Mouse (Mus musculus) heart, embryonic 12.5 days (tissue): ENCODE measurements around the gene Lrmda. TPM values are rescaled to one million over a fixed set of nuclear protein-coding genes. Genes with fewer than 3 reads are reported as not detected.

ENCODE experiments used
- ATAC-seq: fragments of 200-750 bp; cut with Nextera tagmentation; 2 replicates; pipeline ENCODE4 v1.8.0; 2017; ENCODE audit warnings: moderate TSS enrichment, moderate library complexity; ENCODE audit not compliant: insufficient number of reproducible peaks, low FRiP score
- H3K27ac ChIP-seq: fragments of 300-500 bp; sonication (generic); 2 replicates; pipeline ENCODE4 v1.5.1; 2016; ENCODE audit warnings: mild to moderate bottlenecking, moderate library complexity; ENCODE audit not compliant: poor library complexity, severe bottlenecking
- H3K27me3 ChIP-seq: fragments of 300-500 bp; sonication (generic); replicated peaks from 2 replicates; pipeline ENCODE4 v1.6.1; 2016; ENCODE audit warnings: mild to moderate bottlenecking, moderate library complexity
- H3K36me3 ChIP-seq: fragments of 300-500 bp; sonication (generic); 2 replicates; pipeline ENCODE4 v1.6.1; 2016; ENCODE audit warnings: mild to moderate bottlenecking, moderate library complexity
- H3K4me1 ChIP-seq: fragments of 300-500 bp; sonication (generic); replicated peaks from 2 replicates; pipeline ENCODE4 v1.6.1; 2016; ENCODE audit warnings: mild to moderate bottlenecking
- H3K4me2 ChIP-seq: fragments of 300-500 bp; sonication (generic); 2 replicates; pipeline ENCODE4 v1.6.1; 2016; ENCODE audit warnings: mild to moderate bottlenecking, moderate library complexity
- H3K4me3 ChIP-seq: fragments of 300-500 bp; sonication (generic); 2 replicates; pipeline ENCODE4 v1.5.1; 2016; ENCODE audit warnings: mild to moderate bottlenecking
- H3K9ac ChIP-seq: fragments of 300-500 bp; sonication (generic); 2 replicates; pipeline ENCODE4 v1.6.1; 2016; ENCODE audit warnings: mild to moderate bottlenecking, moderate library complexity
- H3K9me3 ChIP-seq: fragments of 300-500 bp; sonication (generic); replicated peaks from 2 replicates; pipeline ENCODE4 v1.6.1; 2016; ENCODE audit warnings: mild to moderate bottlenecking, moderate library complexity
- WGBS: fragments of 180-500 bp; shearing (Covaris S2); methylation state at CpG from one replicate; pipeline ENCODE4 v1.1.7; 2016; 5-methylcytosine and 5-hydroxymethylcytosine counted together
- polyA plus RNA-seq: library from polyadenylated mRNA; unstranded; fragments of >200 nt; fragmentation: Nextera tagmentation; extraction: Ambion mirVana; gene quantifications from 2 replicates; pipeline ENCODE4 v1.2.1, GENCODE M21; 2016

Lrmda gene
- polyA plus RNA-seq, 1 experiment from 2014 or later, result 1.0 TPM

DNA sequence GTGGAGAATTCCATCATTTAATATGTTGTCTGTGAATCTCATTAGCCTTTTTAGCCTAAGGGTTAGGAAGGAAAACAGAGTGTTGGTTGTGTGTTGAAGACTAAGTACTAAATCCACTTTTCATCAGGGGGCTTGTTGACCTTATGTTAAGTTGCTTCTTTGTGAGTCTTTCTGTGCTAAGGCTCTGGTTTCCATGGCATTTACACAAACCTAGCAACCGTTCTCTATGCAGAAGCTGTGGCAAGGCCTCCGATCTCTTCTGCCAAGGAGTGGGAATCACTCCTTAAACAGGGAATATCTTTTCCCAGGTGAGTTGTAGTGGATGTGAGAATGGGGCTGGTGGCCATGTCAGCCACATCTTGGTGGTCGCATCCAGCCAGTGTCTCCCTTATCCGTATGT is 432.1 kb downstream of the Lrmda start:
- no peak overlapping the region for H3K4me2 ChIP-seq
- no peaks in the 10 kb centered on the region for H3K4me1 ChIP-seq
- H3K36me3 ChIP-seq, result no peaks in the 10 kb centered on the region
- no peaks in the 10 kb centered on the region for H3K9me3 ChIP-seq
- 84% methylated on average over 4 of the region's 4 CpGs for WGBS
- H3K4me3 ChIP-seq, result no peak overlapping the region
- H3K9ac ChIP-seq, result no peak overlapping the region
- H3K27me3 ChIP-seq, result peaks cover 13% of the 10 kb centered on the region; the same call in 1 of the 2 replicates
- H3K27ac ChIP-seq, result no peak overlapping the region
- no peak for ATAC-seq

DNA sequence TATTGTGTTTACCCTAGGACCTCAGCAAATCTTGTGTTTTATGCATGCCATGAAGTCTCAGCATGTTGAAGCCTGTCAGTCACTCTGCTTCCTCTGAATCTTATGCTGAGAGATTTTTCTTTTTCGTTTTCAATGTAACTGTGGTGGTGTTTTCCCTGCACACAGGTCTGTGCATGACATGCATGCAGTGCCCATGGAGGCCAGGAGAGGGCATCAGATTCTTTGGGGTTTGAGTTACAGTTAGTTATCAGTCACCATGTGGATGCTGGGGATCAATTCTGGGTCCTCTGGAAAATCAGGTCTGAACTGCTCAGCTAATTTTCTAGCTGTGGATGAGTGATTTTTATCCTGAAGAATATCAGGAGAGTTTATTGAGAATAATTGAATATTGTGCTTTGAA is 444.8 kb downstream of the Lrmda start:
- no peaks in the 10 kb centered on the region for H3K9me3 ChIP-seq
- no peaks in the 10 kb centered on the region for H3K36me3 ChIP-seq
- H3K9ac ChIP-seq, result no peak overlapping the region
- ATAC-seq, result no peak
- no peak overlapping the region for H3K4me2 ChIP-seq
- H3K27me3 ChIP-seq, result peaks cover 12% of the 10 kb centered on the region; the same call in 1 of the 2 replicates
- no peak overlapping the region for H3K4me3 ChIP-seq
- WGBS, result 71% methylated on average over 1 of the region's 1 CpGs
- H3K27ac ChIP-seq, result no peak overlapping the region
- H3K4me1 ChIP-seq, result no peaks in the 10 kb centered on the region

DNA sequence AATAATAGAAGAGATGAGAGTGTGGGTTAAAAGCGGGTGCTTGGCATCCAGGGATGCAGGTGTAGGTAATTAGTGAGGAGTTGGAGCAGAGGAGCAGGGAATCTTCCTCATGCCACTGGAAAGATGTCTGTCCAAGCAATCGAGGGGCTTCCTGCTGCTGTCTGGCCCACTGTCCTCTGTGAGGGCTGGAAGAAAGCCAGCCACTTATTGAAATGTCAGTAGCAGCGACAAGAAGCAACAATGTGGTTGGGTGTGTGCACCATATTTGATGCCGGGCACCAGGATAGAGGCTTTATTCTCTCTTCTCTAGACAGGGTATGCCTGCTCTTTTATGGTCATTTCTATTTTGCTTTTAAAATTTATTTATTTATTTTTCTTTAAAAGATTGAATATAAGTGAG is 451.5 kb downstream of the Lrmda start:
- no peak overlapping the region for H3K27ac ChIP-seq
- H3K9me3 ChIP-seq, result no peaks in the 10 kb centered on the region
- no peak overlapping the region for H3K4me2 ChIP-seq
- H3K27me3 ChIP-seq, result no peaks in the 10 kb centered on the region
- H3K9ac ChIP-seq, result no peak overlapping the region
- H3K4me3 ChIP-seq, result no peak overlapping the region
- WGBS, result 75% methylated on average over 4 of the region's 4 CpGs
- ATAC-seq, result no peak
- H3K36me3 ChIP-seq, result no peaks in the 10 kb centered on the region
- no peaks in the 10 kb centered on the region for H3K4me1 ChIP-seq

DNA sequence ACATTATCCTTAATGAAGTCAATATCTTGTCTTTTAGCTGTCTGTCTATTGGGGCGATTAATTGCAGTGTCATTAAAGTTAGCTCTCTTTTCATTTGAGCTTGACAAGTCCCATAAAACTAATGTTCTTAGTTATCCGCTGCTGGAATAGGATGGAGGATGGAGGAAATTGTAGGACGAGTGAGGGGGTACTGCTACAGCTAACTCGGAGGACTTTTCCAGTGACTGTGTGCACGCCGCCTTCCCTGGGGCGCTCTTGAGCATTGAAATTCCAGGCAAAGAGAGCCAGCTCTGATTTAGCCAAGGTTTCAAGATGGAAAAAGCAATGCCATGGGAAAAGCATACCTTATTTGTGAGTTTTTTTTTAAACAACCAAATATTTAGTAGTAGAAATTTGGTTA is 453.9 kb downstream of the Lrmda start:
- no peaks in the 10 kb centered on the region for H3K4me1 ChIP-seq
- H3K27me3 ChIP-seq, result no peaks in the 10 kb centered on the region
- no peak overlapping the region for H3K27ac ChIP-seq
- no peak for ATAC-seq
- H3K9ac ChIP-seq, result no peak overlapping the region
- 68% methylated on average over 7 of the region's 7 CpGs for WGBS
- no peaks in the 10 kb centered on the region for H3K36me3 ChIP-seq
- H3K9me3 ChIP-seq, result no peaks in the 10 kb centered on the region
- H3K4me3 ChIP-seq, result no peak overlapping the region
- H3K4me2 ChIP-seq, result no peak overlapping the region

DNA sequence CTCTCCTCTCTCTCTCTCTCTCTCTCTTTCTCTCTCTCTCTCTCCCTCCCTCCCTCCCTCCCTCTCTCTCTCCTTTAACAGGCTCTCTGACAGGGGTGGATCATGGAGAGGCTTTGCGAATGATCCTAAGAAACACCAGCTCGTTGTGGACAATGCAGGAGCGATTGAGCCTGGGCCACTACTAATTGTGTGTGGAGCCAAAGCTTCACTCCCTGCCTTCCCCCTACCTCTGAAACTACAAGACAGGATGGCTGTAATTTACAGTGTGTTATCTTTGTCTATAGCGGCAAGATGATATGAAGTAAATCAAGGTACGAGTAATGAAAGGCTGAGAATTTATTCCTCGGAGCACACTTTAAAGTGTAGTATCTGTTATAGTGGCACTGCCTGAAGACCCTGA is 454.5 kb downstream of the Lrmda start:
- H3K9me3 ChIP-seq, result no peaks in the 10 kb centered on the region
- no peak overlapping the region for H3K4me3 ChIP-seq
- H3K27ac ChIP-seq, result no peak overlapping the region
- no peaks in the 10 kb centered on the region for H3K4me1 ChIP-seq
- no peak overlapping the region for H3K9ac ChIP-seq
- no peak overlapping the region for H3K4me2 ChIP-seq
- no peak for ATAC-seq
- H3K27me3 ChIP-seq, result no peaks in the 10 kb centered on the region
- WGBS, result 70% methylated on average over 6 of the region's 6 CpGs
- H3K36me3 ChIP-seq, result no peaks in the 10 kb centered on the region

DNA sequence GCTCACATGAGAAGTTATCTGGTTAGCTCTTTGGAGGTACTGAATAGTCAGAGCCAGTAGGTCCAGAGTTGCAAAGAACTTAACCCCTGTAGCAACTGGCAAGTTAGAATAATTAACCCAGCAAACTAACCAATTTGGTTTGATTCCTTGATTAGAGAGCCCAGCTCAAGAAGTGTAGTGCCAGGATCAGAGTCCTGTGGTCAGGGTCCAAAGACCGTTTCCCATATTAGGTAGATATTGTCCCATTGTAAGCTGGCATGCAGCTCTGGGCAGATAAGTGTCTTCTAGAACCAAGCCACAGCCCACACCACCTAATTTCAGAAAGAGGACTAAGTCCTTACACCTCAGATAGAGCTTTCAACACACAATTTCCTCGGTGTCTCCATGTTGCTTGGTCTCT is 473.8 kb downstream of the Lrmda start:
- ATAC-seq, result no peak
- H3K9ac ChIP-seq, result no peak overlapping the region

DNA sequence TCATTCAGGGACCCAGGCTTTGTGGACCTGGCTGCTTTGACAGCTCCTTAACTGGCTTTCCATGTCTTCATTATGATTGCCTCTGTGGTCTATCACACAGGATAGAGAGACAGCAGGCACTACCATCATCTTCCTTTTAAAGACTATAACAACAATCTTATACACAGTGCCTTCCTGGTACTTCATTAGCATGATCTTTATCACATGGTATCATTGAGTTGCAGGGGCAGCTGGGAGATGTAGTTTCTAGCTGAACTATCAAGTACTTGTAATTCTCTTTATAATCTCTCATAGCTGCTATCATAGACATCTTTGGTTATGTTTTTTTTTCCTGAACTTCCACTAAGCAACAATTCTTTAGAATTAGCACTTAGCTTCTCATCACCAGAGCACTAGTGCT is 474.8 kb downstream of the Lrmda start:
- H3K4me1 ChIP-seq, result no peaks in the 10 kb centered on the region
- no peaks in the 10 kb centered on the region for H3K9me3 ChIP-seq
- H3K4me3 ChIP-seq, result no peak overlapping the region
- H3K27ac ChIP-seq, result no peak overlapping the region
- no peak overlapping the region for H3K9ac ChIP-seq
- ATAC-seq, result no peak
- H3K36me3 ChIP-seq, result no peaks in the 10 kb centered on the region
- H3K27me3 ChIP-seq, result no peaks in the 10 kb centered on the region
- H3K4me2 ChIP-seq, result no peak overlapping the region

More for the DNA sequence above, 473.8 kb downstream of the Lrmda start:
- Histone ChIP-seq H3K27me3 (no peaks in the 10 kb centered on the region), H3K36me3 (no peaks in the 10 kb centered on the region), H3K27ac (no peak overlapping the region), H3K4me3 (no peak overlapping the region), H3K9me3 (no peaks in the 10 kb centered on the region), H3K4me1 (no peaks in the 10 kb centered on the region), H3K4me2 (no peak overlapping the region)
- WGBS, result 75% methylated on average over 2 of the region's 2 CpGs

DNA sequence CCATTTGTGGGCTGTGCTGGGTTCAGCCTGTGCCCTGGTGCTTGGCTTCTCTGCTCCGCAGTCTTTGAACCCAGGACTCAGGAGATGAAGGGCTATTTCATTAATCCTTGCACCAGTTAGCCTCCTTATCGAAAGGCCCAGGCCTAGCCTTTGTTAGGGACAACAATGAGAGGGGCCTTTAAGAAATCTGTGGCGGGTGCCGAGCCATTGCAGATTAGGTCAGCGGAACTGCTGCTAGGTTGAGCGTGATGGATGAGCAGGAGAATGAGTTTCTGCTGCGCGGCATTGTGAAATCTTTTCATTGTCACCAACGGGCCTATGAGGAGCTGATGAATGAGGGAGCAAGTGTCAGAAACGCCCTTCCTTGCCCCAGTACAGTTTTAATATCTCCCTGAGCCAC is 475.4 kb downstream of the Lrmda start:
- Histone ChIP-seq H3K4me3 (no peak overlapping the region), H3K4me2 (no peak overlapping the region), H3K4me1 (no peaks in the 10 kb centered on the region), H3K36me3 (no peaks in the 10 kb centered on the region), H3K27ac (no peak overlapping the region), H3K9ac (no peak overlapping the region), H3K9me3 (no peaks in the 10 kb centered on the region), H3K27me3 (no peaks in the 10 kb centered on the region)
- 44% methylated on average over 10 of the region's 10 CpGs for WGBS
- no peak for ATAC-seq

DNA sequence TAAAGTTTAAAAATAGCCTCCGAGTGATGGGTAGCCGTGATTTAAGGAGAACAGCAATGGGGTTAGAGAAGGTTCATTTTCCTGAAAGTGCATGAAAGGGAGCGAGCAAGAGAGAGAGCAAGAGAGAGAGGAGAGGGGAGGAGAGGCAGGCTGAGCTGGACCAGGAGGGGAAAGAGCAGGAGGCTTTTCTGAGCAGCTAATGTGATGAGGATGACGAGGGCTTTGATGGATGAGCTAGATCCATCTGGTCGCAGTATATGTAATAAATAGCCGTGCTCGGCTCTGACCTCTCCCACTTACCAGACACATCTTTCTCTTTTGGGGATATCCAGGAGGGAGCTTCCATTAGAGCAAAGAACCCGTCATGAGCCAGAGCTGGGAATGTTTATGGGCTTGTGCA is 475.8 kb downstream of the Lrmda start:
- WGBS, result 55% methylated on average over 8 of the region's 8 CpGs
- Histone ChIP-seq H3K27ac (no peak overlapping the region), H3K9me3 (no peaks in the 10 kb centered on the region), H3K4me3 (no peak overlapping the region), H3K36me3 (no peaks in the 10 kb centered on the region), H3K4me1 (no peaks in the 10 kb centered on the region), H3K4me2 (no peak overlapping the region), H3K9ac (no peak overlapping the region), H3K27me3 (no peaks in the 10 kb centered on the region)
- ATAC-seq, result no peak

DNA sequence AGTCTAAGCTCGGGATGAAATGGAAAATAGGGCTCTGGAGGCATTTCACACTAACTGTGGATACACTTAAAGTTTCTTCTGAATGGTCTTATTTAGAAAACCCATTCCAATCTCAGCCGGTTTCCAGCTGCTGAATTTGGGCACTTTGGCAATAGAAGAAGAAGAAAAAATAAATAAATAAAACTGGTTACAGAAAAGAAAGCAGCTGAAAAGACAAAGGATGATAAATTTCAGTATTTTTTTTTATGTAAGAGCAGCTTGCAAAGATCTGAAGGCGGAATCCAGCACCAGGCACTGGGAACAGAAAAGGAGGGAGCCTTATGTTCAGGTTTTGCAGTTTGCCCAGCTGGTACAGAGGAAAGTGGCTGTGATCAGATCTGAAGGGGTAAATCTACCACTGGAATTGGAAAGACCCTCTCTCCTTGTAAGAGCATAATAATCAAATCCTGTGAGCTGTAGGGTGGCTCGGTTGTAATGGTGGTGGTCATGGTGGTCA is 478.2 kb downstream of the Lrmda start:
- 76% methylated on average over 4 of the region's 4 CpGs for WGBS

DNA sequence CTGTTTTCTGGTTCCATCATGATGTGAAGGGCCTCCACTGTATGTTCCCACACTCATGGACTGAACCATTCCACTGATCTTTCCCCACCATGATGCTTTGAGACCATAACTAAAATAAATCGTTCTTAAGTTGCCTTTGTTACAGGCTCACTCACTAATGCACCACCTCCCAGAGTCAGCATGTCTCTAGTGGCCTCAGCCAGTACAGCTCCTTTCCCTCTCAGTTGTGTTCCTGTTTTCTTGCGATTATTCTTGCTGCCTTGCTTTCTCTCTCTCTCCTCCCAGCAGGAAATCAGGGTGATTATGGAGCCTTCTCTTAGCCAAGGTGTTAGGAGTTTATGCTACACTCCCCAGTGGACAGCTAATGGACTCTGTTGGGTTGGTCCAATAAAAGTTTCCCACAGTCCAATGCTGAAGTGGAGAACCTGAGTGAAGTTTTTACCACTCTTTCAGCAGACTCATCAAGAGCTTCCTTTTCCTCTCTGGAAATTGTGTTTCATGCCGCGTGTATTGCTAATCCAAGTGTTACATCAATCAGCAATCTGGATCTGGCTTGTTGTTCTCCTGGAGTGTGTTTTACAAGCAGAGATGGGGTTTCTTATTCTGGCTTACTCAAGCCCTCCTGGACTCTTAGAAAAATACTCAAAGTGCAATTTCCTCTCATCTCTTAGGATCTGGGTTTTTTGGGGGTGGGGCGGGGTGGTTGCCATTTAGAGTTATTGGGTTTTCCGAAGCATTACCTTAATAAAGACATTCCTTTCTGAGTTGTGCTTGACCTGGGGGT is 490.4 kb downstream of the Lrmda start:
- H3K27ac ChIP-seq, result no peak overlapping the region
- no peak overlapping the region for H3K9ac ChIP-seq
- no peaks in the 10 kb centered on the region for H3K4me1 ChIP-seq
- no peaks in the 10 kb centered on the region for H3K27me3 ChIP-seq
- H3K4me3 ChIP-seq, result no peak overlapping the region
- no peaks in the 10 kb centered on the region for H3K9me3 ChIP-seq
- no peak for ATAC-seq
- H3K36me3 ChIP-seq, result no peaks in the 10 kb centered on the region
- WGBS, result 63% methylated on average over 6 of the region's 6 CpGs
- H3K4me2 ChIP-seq, result no peak overlapping the region

More for the DNA sequence above, 478.2 kb downstream of the Lrmda start:
- Histone ChIP-seq H3K4me2 (no peak overlapping the region), H3K9me3 (no peaks in the 10 kb centered on the region), H3K4me3 (no peak overlapping the region), H3K4me1 (no peaks in the 10 kb centered on the region), H3K36me3 (no peaks in the 10 kb centered on the region), H3K27ac (no peak overlapping the region), H3K27me3 (no peaks in the 10 kb centered on the region), H3K9ac (no peak overlapping the region)
- ATAC-seq, result no peak

DNA sequence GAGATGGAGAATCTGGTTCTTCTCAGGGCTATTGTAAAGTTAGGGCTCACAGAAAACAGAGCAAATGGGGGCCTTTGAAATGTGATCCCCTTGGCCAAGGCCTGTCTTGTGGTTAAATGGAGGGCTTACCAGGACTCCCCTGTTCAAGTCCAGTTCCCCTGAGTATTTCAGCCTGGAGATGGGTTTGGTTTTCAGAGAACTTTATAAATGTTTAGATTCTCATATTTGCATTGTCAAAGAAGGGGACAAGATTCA is 490.9 kb downstream of the Lrmda start:
- Histone ChIP-seq H3K9me3 (no peaks in the 10 kb centered on the region), H3K4me3 (no peak overlapping the region), H3K27ac (no peak overlapping the region), H3K27me3 (no peaks in the 10 kb centered on the region), H3K36me3 (no peaks in the 10 kb centered on the region), H3K4me1 (no peaks in the 10 kb centered on the region), H3K4me2 (no peak overlapping the region), H3K9ac (no peak overlapping the region)
- no peak for ATAC-seq
